Mouse (Mus musculus) liver, embryonic 18 days (tissue): ENCODE results near the gene Fat2. TPM values are rescaled to one million over a fixed set of nuclear protein-coding genes. Genes with fewer than 3 reads are reported as not detected.

Source experiments
- polyA plus RNA-seq: library from polyadenylated mRNA; depleted of rRNA; stranded (reverse); fragments of >200 nt; gene quantifications from 2 replicates; pipeline ENCODE4 v1.2.3, GENCODE M21; 2012; rRNA removed

Fat2 gene
- polyA plus RNA-seq = not detected in 2 replicates

DNA sequence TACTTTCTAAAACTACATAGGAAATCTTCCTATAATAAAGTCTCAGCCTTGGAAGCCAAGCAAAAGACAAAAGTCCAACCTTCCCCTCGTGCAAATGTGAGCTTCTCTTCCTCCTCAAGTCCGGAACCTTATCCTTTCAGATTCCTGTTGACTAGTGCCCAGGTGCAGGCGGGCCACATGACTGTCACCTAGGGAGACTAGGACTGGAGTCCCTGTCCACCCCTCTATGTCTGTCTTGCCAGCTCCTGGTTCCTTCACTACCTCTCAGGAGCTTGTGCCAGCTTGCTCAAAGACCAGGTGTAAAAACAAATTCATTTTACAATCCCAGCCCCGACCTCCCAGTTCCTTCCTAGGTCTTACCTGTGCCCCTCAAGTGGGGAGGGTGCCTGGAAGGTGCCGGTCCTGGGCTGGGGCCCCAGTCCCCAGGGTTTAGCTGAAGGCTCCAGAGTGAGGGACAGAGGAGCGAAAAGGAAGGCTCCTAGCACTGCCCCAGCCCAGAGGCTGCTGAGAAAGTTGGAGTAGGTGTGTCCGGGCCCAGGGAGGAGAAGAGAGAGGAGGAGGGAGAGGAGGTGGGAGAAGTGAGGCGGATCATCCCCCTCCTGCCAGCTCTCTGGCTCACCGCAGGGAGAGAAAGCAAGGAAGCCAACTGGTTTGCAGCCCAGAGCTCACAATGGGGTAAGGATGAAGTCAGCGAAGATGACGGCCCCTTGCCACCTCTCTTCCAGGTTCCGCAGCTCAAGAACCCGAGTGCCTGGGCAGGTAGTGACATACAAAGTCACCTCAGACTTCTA lies at the start of gene Fat2:
Gene Fat2, minus strand, starts transcription at position 464 of the 791 bp plus-strand sequence.

DNA sequence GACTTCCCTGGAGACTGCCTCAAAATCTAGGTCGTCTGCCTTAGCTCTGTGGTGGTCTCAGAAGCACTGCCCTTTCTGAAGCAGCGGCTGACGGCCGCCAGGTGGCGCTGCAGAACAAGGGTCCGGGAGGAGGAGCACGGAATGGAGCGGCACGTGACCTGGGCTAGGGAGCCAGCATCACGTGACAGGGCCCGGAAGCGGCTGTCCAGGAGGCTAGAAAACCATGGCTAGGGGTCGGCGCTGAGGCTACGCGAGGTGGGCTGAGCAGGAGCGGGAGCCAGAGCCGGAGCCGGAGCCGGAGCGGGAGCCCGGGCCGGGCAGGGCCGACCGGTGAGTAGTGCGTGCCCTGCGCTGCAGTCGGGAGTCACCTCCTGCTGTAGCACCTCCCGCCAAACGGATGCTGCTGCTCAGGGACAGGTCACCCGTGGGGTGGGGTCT lies 132.2 kb downstream of the Fat2 start, which contains the start of gene Slc36a1:
Gene Slc36a1, plus strand, starts transcription at position 192 of the 438 bp plus-strand sequence.

Other genes starting within 250 kb of the Fat2 start
- 25.0 and 27.9 TPM in 2 replicates for gene Gm2a, start 238.4 kb downstream of the Fat2 start, polyA plus RNA-seq
- gene Slc36a3, start 184.9 kb downstream of the Fat2 start, polyA plus RNA-seq = 0.01 TPM in 1 of 2 replicates, not detected in the other
- gene Slc36a2, start 151.5 kb downstream of the Fat2 start, polyA plus RNA-seq = 45.7 and 68.6 TPM in 2 replicates
- gene Slc36a1, start 132.2 kb downstream of the Fat2 start, polyA plus RNA-seq = 6.5 and 8.5 TPM in 2 replicates
- 138 and 147 TPM in 2 replicates for gene Sparc, start 86.6 kb upstream of the Fat2 start, polyA plus RNA-seq
- 135 and 147 TPM in 2 replicates for gene Atox1, start 124.7 kb upstream of the Fat2 start, polyA plus RNA-seq
- gene G3bp1, start 133.1 kb upstream of the Fat2 start, polyA plus RNA-seq = 18.4 and 18.7 TPM in 2 replicates